Mouse (Mus musculus): ENCODE data around the gene Pex14. TPM values are rescaled to one million over a fixed set of nuclear protein-coding genes. Genes with fewer than 3 reads are reported as not detected.
"Not testable (repeated sequence)": the region's sequence is repeated elsewhere in the genome, so short reads cannot be mapped to it uniquely, and the experiment has no call there.

Pex14 gene
- polyA plus RNA-seq, 1 experiment = 71.5 TPM

GRCm38 (mm10) chr4:149126663-149127062, 27.0 kb upstream of the Pex14 start, which contains the start of gene Cort:
Gene Cort (minus strand): TSS chr4:149126763.
- H3K4me2 ChIP-seq (ENCODE audit: low read depth) = no peak within 1 kb of the TSS
- no peak within 1 kb of the TSS for H3K4me3 ChIP-seq
- H3K27me3 ChIP-seq (ENCODE audit: control insufficient read depth, insufficient read depth, insufficient read length) = no peaks in the 10 kb centered on the region
- H3K36me3 ChIP-seq (ENCODE audit: control insufficient read depth, insufficient read depth) = no peaks in the 10 kb centered on the region
- no peaks in the 10 kb centered on the region for H3K79me2 ChIP-seq (ENCODE audit: control insufficient read depth, insufficient read depth)
- TF ChIP-seq TCF3 (IDR thresholded peaks at IDR 0.05; ENCODE audit: insufficient read length, low read depth) = no peak
- no peak for TF ChIP-seq MAX (IDR thresholded peaks at IDR 0.05; ENCODE audit: low read depth)
- no peak within 1 kb of the TSS for H3ac ChIP-seq (ENCODE audit: control insufficient read depth, insufficient read length)

GRCm38 (mm10) chr4:149126115-149126509, 26.4 kb upstream of the Pex14 start:
- Histone ChIP-seq H3K4me3 (no peak overlapping the region), H3K27me3 (ENCODE audit: control insufficient read depth, insufficient read depth, insufficient read length) (no peaks in the 10 kb centered on the region), H3K4me2 (ENCODE audit: low read depth) (no peak overlapping the region), H3K79me2 (ENCODE audit: control insufficient read depth, insufficient read depth) (no peaks in the 10 kb centered on the region), H3ac (ENCODE audit: control insufficient read depth, insufficient read length) (no peak overlapping the region), H3K36me3 (ENCODE audit: control insufficient read depth, insufficient read depth) (no peaks in the 10 kb centered on the region)
- no peak for TF ChIP-seq REST (IDR thresholded peaks at IDR 0.05; ENCODE audit: insufficient read depth, insufficient read length)
- TF ChIP-seq POLR2A (IDR thresholded peaks at IDR 0.05; ENCODE audit: insufficient read length, low read depth) = no peak
- no peak for TF ChIP-seq USF1 (IDR thresholded peaks at IDR 0.05; ENCODE audit: low read depth)
- no peak for TF ChIP-seq MAX (IDR thresholded peaks at IDR 0.05; ENCODE audit: low read depth)
- TF ChIP-seq CEBPB (IDR thresholded peaks at IDR 0.05; ENCODE audit: insufficient read depth, poor library complexity, severe bottlenecking) = no peak
- TF ChIP-seq E2F4 (IDR thresholded peaks at IDR 0.05; ENCODE audit: insufficient read depth) = no peak
- no peak for TF ChIP-seq TCF12 (IDR thresholded peaks at IDR 0.05; ENCODE audit: insufficient read depth, poor library complexity, severe bottlenecking)
- TF ChIP-seq MYOG (IDR thresholded peaks at IDR 0.05; ENCODE audit: control insufficient read depth in 1 of 3, insufficient read depth in 1 of 3, insufficient read length in 2 of 3, low read depth in 2 of 3) = no peak
- TF ChIP-seq TCF3 (IDR thresholded peaks at IDR 0.05; ENCODE audit: insufficient read length, low read depth) = no peak
- TF ChIP-seq POLR2AphosphoS2 (IDR thresholded peaks at IDR 0.05; ENCODE audit: insufficient read length, low read depth) = no peak
- no peak for TF ChIP-seq SRF (IDR thresholded peaks at IDR 0.05; ENCODE audit: control insufficient read depth, insufficient read length, low read depth)
- no peak for TF ChIP-seq MYOD1 (IDR thresholded peaks at IDR 0.05; ENCODE audit: control insufficient read depth in 1 of 3, insufficient read length in 2 of 3, low read depth in 2 of 3)

- Histone ChIP-seq H3ac (ENCODE audit: control insufficient read depth, insufficient read length) (no peak overlapping the region), H3K27me3 (ENCODE audit: control insufficient read depth, insufficient read depth, insufficient read length) (no peaks in the 10 kb centered on the region), H3K4me2 (ENCODE audit: low read depth) (no peak overlapping the region), H3K4me3 (no peak overlapping the region), H3K79me2 (ENCODE audit: control insufficient read depth, insufficient read depth) (no peaks in the 10 kb centered on the region), H3K36me3 (ENCODE audit: control insufficient read depth, insufficient read depth) (no peaks in the 10 kb centered on the region)
- no peak for TF ChIP-seq TCF3 (IDR thresholded peaks at IDR 0.05; ENCODE audit: insufficient read length, low read depth)
- TF ChIP-seq POLR2AphosphoS2 (IDR thresholded peaks at IDR 0.05; ENCODE audit: insufficient read length, low read depth) = no peak
- no peak for TF ChIP-seq E2F4 (IDR thresholded peaks at IDR 0.05; ENCODE audit: insufficient read depth)
- no peak for TF ChIP-seq MYOD1 (IDR thresholded peaks at IDR 0.05; ENCODE audit: control insufficient read depth in 1 of 3, insufficient read length in 2 of 3, low read depth in 2 of 3)
- TF ChIP-seq MAX (IDR thresholded peaks at IDR 0.05; ENCODE audit: low read depth) = no peak
- TF ChIP-seq POLR2A (IDR thresholded peaks at IDR 0.05; ENCODE audit: insufficient read length, low read depth) = no peak
- no peak for TF ChIP-seq TCF12 (IDR thresholded peaks at IDR 0.05; ENCODE audit: insufficient read depth, poor library complexity, severe bottlenecking)
- TF ChIP-seq SRF (IDR thresholded peaks at IDR 0.05; ENCODE audit: control insufficient read depth, insufficient read length, low read depth) = no peak
- TF ChIP-seq REST (IDR thresholded peaks at IDR 0.05; ENCODE audit: insufficient read depth, insufficient read length) = no peak
- TF ChIP-seq USF1 (IDR thresholded peaks at IDR 0.05; ENCODE audit: low read depth) = no peak
- TF ChIP-seq CEBPB (IDR thresholded peaks at IDR 0.05; ENCODE audit: insufficient read depth, poor library complexity, severe bottlenecking) = no peak
- TF ChIP-seq MYOG (IDR thresholded peaks at IDR 0.05; ENCODE audit: control insufficient read depth in 1 of 3, insufficient read depth in 1 of 3, insufficient read length in 2 of 3, low read depth in 2 of 3) = no peak
Observed at GRCm38 (mm10) chr4:149125341-149126114, 25.9 kb upstream of the Pex14 start.

GRCm38 (mm10) chr4:149123432-149123831, 23.8 kb upstream of the Pex14 start:
- Histone ChIP-seq H3K79me2 (ENCODE audit: control insufficient read depth, insufficient read depth) (no peaks in the 10 kb centered on the region), H3K4me2 (ENCODE audit: low read depth) (no peak overlapping the region), H3K4me3 (no peak overlapping the region), H3ac (ENCODE audit: control insufficient read depth, insufficient read length) (no peak overlapping the region), H3K36me3 (ENCODE audit: control insufficient read depth, insufficient read depth) (no peaks in the 10 kb centered on the region), H3K27me3 (ENCODE audit: control insufficient read depth, insufficient read depth, insufficient read length) (no peaks in the 10 kb centered on the region)
- TF ChIP-seq SRF (IDR thresholded peaks at IDR 0.05; ENCODE audit: control insufficient read depth, insufficient read length, low read depth) (no peak), USF1 (IDR thresholded peaks at IDR 0.05; ENCODE audit: low read depth) (no peak), TCF3 (IDR thresholded peaks at IDR 0.05; ENCODE audit: insufficient read length, low read depth) (no peak), E2F4 (IDR thresholded peaks at IDR 0.05; ENCODE audit: insufficient read depth) (no peak), POLR2AphosphoS2 (IDR thresholded peaks at IDR 0.05; ENCODE audit: insufficient read length, low read depth) (no peak), REST (IDR thresholded peaks at IDR 0.05; ENCODE audit: insufficient read depth, insufficient read length) (no peak), MYOG (IDR thresholded peaks at IDR 0.05; ENCODE audit: control insufficient read depth in 1 of 3, insufficient read depth in 1 of 3, insufficient read length in 2 of 3, low read depth in 2 of 3) (no peak), MYOD1 (IDR thresholded peaks at IDR 0.05; ENCODE audit: control insufficient read depth in 1 of 3, insufficient read length in 2 of 3, low read depth in 2 of 3) (no peak), MAX (IDR thresholded peaks at IDR 0.05; ENCODE audit: low read depth) (no peak), CEBPB (IDR thresholded peaks at IDR 0.05; ENCODE audit: insufficient read depth, poor library complexity, severe bottlenecking) (no peak), TCF12 (IDR thresholded peaks at IDR 0.05; ENCODE audit: insufficient read depth, poor library complexity, severe bottlenecking) (no peak), POLR2A (IDR thresholded peaks at IDR 0.05; ENCODE audit: insufficient read length, low read depth) (no peak)

- H3K36me3 ChIP-seq (ENCODE audit: control insufficient read depth, insufficient read depth); H3K79me2 ChIP-seq (ENCODE audit: control insufficient read depth, insufficient read depth); H3ac ChIP-seq (ENCODE audit: control insufficient read depth, insufficient read length); H3K27me3 ChIP-seq (ENCODE audit: control insufficient read depth, insufficient read depth, insufficient read length); H3K4me3 ChIP-seq; H3K4me2 ChIP-seq (ENCODE audit: low read depth): not testable (repeated sequence)
Observed at GRCm38 (mm10) chr4:149119978-149120562, 20.4 kb upstream of the Pex14 start.
